Mouse (Mus musculus): ENCODE results near the gene Pptc7. TPM values are rescaled to one million over a fixed set of nuclear protein-coding genes. Genes with fewer than 3 reads are reported as not detected.
A peak's percentile ranks its signal among the peaks of the same experiment; 100 is the strongest.

The Pptc7 gene
- polyA plus RNA-seq, 1 experiment: 18.7 TPM

GRCm38 (mm10) chr5:122344260-122344659 lies 60.1 kb downstream of the Pptc7 start:
- no peak for TF ChIP-seq EP300 (IDR thresholded peaks at IDR 0.05; ENCODE audit: insufficient read depth, low read depth, low read length)
- peak; percentile 96 for TF ChIP-seq CTCF (IDR thresholded peaks at IDR 0.05; ENCODE audit: low read depth, low read length)
- Histone ChIP-seq H3K36me3 (ENCODE audit: control insufficient read depth, insufficient read depth, low read length, poor library complexity, severe bottlenecking) (no peaks in the 10 kb centered on the region), H3K27me3 (ENCODE audit: control insufficient read depth, insufficient read depth, low read length, poor library complexity, severe bottlenecking) (no peaks in the 10 kb centered on the region), H3K4me1 (ENCODE audit: control insufficient read depth, insufficient read depth, low read length) (no peaks in the 10 kb centered on the region), H3K9me3 (replicated peaks; ENCODE audit: control insufficient read depth, insufficient read depth, low read length, poor library complexity, severe bottlenecking) (peaks cover 3% of the 10 kb centered on the region; the same call in 1 of the 2 replicates), H3K9ac (ENCODE audit: low read depth, poor library complexity, severe bottlenecking) (no peak overlapping the region), H3K27ac (ENCODE audit: insufficient read depth, low read length) (no peak overlapping the region), H3K4me3 (ENCODE audit: low read depth, low read length) (no peak overlapping the region)

- Histone ChIP-seq H3K27ac (ENCODE audit: insufficient read depth, low read length) (no peak overlapping the region), H3K9ac (ENCODE audit: low read depth, poor library complexity, severe bottlenecking) (no peak overlapping the region), H3K36me3 (ENCODE audit: control insufficient read depth, insufficient read depth, low read length, poor library complexity, severe bottlenecking) (no peaks in the 10 kb centered on the region), H3K4me3 (ENCODE audit: low read depth, low read length) (no peak overlapping the region), H3K4me1 (ENCODE audit: control insufficient read depth, insufficient read depth, low read length) (no peaks in the 10 kb centered on the region), H3K9me3 (replicated peaks; ENCODE audit: control insufficient read depth, insufficient read depth, low read length, poor library complexity, severe bottlenecking) (peaks cover 3% of the 10 kb centered on the region; the same call in 1 of the 2 replicates), H3K27me3 (ENCODE audit: control insufficient read depth, insufficient read depth, low read length, poor library complexity, severe bottlenecking) (no peaks in the 10 kb centered on the region)
- TF ChIP-seq CTCF (IDR thresholded peaks at IDR 0.05; ENCODE audit: low read depth, low read length): no peak
- TF ChIP-seq EP300 (IDR thresholded peaks at IDR 0.05; ENCODE audit: insufficient read depth, low read depth, low read length): no peak
- TF ChIP-seq POLR2A (IDR thresholded peaks at IDR 0.05; ENCODE audit: insufficient read depth, low read length): no peak
These were observed 61.6 kb downstream of the Pptc7 start for GRCm38 (mm10) chr5:122345777-122346176.

GRCm38 (mm10) chr5:122353807-122354491 lies 69.8 kb downstream of the Pptc7 start, which contains the start of the genes Rad9b and Vps29:
Gene Rad9b, minus strand, starts transcription at chr5:122354233.
Gene Vps29, plus strand, starts transcription at chr5:122354369.
- TF ChIP-seq EP300 (IDR thresholded peaks at IDR 0.05; ENCODE audit: insufficient read depth, low read depth, low read length) (no peak), POLR2A (IDR thresholded peaks at IDR 0.05; ENCODE audit: insufficient read depth, low read length) (peak; percentile 35), CTCF (IDR thresholded peaks at IDR 0.05; ENCODE audit: low read depth, low read length) (no peak)
- no peaks in the 10 kb centered on the region for H3K4me1 ChIP-seq (ENCODE audit: control insufficient read depth, insufficient read depth, low read length)
- no peaks in the 10 kb centered on the region for H3K36me3 ChIP-seq (ENCODE audit: control insufficient read depth, insufficient read depth, low read length, poor library complexity, severe bottlenecking)
- no peaks in the 10 kb centered on the region for H3K27me3 ChIP-seq (ENCODE audit: control insufficient read depth, insufficient read depth, low read length, poor library complexity, severe bottlenecking)
- peak within 1 kb of the TSS; percentile 10; the same call in 1 of the 2 replicates for H3K27ac ChIP-seq (ENCODE audit: insufficient read depth, low read length)
- H3K9ac ChIP-seq (ENCODE audit: low read depth, poor library complexity, severe bottlenecking): peak within 1 kb of the TSS; percentile 77
- H3K4me3 ChIP-seq (ENCODE audit: low read depth, low read length): peak within 1 kb of the TSS; percentile 94
- H3K9me3 ChIP-seq (replicated peaks; ENCODE audit: control insufficient read depth, insufficient read depth, low read length, poor library complexity, severe bottlenecking): no peaks in the 10 kb centered on the region

- Histone ChIP-seq H3K9me3 (replicated peaks; ENCODE audit: control insufficient read depth, insufficient read depth, low read length, poor library complexity, severe bottlenecking) (no peaks in the 10 kb centered on the region), H3K9ac (ENCODE audit: low read depth, poor library complexity, severe bottlenecking) (peak overlapping the region; percentile 77), H3K36me3 (ENCODE audit: control insufficient read depth, insufficient read depth, low read length, poor library complexity, severe bottlenecking) (no peaks in the 10 kb centered on the region), H3K4me3 (ENCODE audit: low read depth, low read length) (peak overlapping the region; percentile 94), H3K27ac (ENCODE audit: insufficient read depth, low read length) (peak overlapping the region; percentile 10; the same call in 1 of the 2 replicates), H3K27me3 (ENCODE audit: control insufficient read depth, insufficient read depth, low read length, poor library complexity, severe bottlenecking) (no peaks in the 10 kb centered on the region), H3K4me1 (ENCODE audit: control insufficient read depth, insufficient read depth, low read length) (no peaks in the 10 kb centered on the region)
- TF ChIP-seq CTCF (IDR thresholded peaks at IDR 0.05; ENCODE audit: low read depth, low read length) (no peak), EP300 (IDR thresholded peaks at IDR 0.05; ENCODE audit: insufficient read depth, low read depth, low read length) (no peak), POLR2A (IDR thresholded peaks at IDR 0.05; ENCODE audit: insufficient read depth, low read length) (no peak)
These were observed 70.4 kb downstream of the Pptc7 start for GRCm38 (mm10) chr5:122354492-122355067.

- no peaks in the 10 kb centered on the region for H3K9me3 ChIP-seq (replicated peaks; ENCODE audit: control insufficient read depth, insufficient read depth, low read length, poor library complexity, severe bottlenecking)
- no peaks in the 10 kb centered on the region for H3K27me3 ChIP-seq (ENCODE audit: control insufficient read depth, insufficient read depth, low read length, poor library complexity, severe bottlenecking)
- H3K4me1 ChIP-seq (ENCODE audit: control insufficient read depth, insufficient read depth, low read length): no peaks in the 10 kb centered on the region
- TF ChIP-seq EP300 (IDR thresholded peaks at IDR 0.05; ENCODE audit: insufficient read depth, low read depth, low read length): no peak
- no peak for TF ChIP-seq POLR2A (IDR thresholded peaks at IDR 0.05; ENCODE audit: insufficient read depth, low read length)
- no peak for TF ChIP-seq CTCF (IDR thresholded peaks at IDR 0.05; ENCODE audit: low read depth, low read length)
- peaks cover 27% of the 10 kb centered on the region for H3K36me3 ChIP-seq (ENCODE audit: control insufficient read depth, insufficient read depth, low read length, poor library complexity, severe bottlenecking)
- H3K9ac ChIP-seq (ENCODE audit: low read depth, poor library complexity, severe bottlenecking): peak within 1 kb of the TSS; percentile 81
- H3K27ac ChIP-seq (ENCODE audit: insufficient read depth, low read length): peak within 1 kb of the TSS; percentile 56
- peak within 1 kb of the TSS; percentile 94 for H3K4me3 ChIP-seq (ENCODE audit: low read depth, low read length)
These were observed 87.5 kb downstream of the Pptc7 start, which contains the start of gene Gpn3 for GRCm38 (mm10) chr5:122371591-122372191. Gene Gpn3, plus strand, starts transcription at chr5:122371876.

All from ES-Bruce4 (cell line).